9 mouse cellular contexts compared by ENCODE assay signal in the genomic region with DNA sequence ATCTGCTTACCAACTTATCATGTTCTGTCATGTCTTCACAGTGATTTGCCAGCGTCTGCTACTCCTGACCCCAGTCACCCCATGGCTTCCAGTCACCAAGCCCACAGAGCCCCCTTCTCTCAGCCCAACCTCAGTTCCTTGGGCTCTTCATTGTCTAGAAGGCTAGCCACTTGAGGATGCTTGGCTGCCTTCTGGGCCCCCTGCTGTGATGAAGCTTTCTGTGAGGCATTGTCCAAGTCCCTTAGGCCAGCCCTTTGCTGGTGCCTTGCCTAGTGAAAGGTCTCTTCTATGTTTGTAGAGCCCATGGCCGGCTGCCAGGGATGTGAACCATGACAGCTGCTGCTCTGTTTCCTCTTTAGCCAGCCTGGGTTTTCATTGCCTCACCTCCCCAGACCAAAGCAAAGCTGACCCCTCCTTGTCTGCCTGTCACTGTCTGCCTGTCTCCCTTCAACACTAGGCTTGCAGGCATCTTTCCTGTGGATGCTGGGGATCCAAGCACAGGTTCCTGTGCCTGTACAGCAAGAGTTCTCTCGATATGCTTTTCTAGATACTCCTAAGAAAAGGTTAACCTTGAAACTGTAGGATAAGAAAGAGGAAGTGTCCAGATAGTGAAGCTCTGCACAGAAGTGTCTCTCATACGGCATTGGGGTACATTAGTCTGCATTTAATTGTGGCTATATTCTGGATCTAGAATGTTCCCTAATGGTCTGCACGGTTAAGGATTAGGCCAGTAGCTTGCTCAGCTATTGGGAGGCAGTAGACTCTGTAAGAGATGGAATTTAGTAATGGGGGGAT.
DNase-seq lines count a peak whose midpoint lies in the region; ATAC-seq lines count a peak whose summit lies in the region.
"Had no signal": no experiment of that assay in that cellular context is flagged by ENCODE, and none has a peak within 500 bp of the region (broad histone marks: within the 10 kb centered on the region; RNA-seq: fewer than 3 reads in every experiment).

No protein-coding gene starts in this region.

- peak; percentile 68 for DNase-seq in urinary bladder, postnatal 14 days (ENCODE audit: low spot score)
- DNase-seq in urinary bladder, postnatal 25 days (ENCODE audit: low spot score), result no peak
- peak; percentile 65 to 70 for DNase-seq in heart, postnatal 10 days
- DNase-seq in kidney, postnatal 36 days, result peak; percentile 94 to 96
- DNase-seq in forebrain, embryonic 11.5 days (ENCODE audit: low spot score), result no peak

- intact Hi-C loops in heart, postnatal 10 days (cut with DNase I), result no loop called here

- WGBS in midbrain, embryonic 12.5 days, result 53% methylated on average over 5 of the region's 5 CpGs
- 41% methylated on average over 5 of the region's 5 CpGs for WGBS in stomach, embryonic 16.5 days
- 67% methylated on average over 5 of the region's 5 CpGs for WGBS in forebrain, embryonic 11.5 days

- H3K27ac ChIP-seq in midbrain, embryonic 12.5 days (replicated peaks), result no peak overlapping the region
- no peak overlapping the region for H3K27ac ChIP-seq in stomach, embryonic 16.5 days (ENCODE audit: low read length)
- H3K27ac ChIP-seq in forebrain, embryonic 11.5 days (ENCODE audit: low read depth, low read length), result no peak overlapping the region
- H3K27ac ChIP-seq: limb, embryonic 15.5 days had no signal

- no peak overlapping the region for H3K9ac ChIP-seq in midbrain, embryonic 12.5 days (replicated peaks)
- no peak overlapping the region for H3K9ac ChIP-seq in stomach, embryonic 16.5 days (ENCODE audit: low read length)
- H3K9ac ChIP-seq in forebrain, embryonic 11.5 days (ENCODE audit: low read length), result no peak overlapping the region
- H3K9ac ChIP-seq: limb, embryonic 15.5 days had no signal

- H3K4me2 ChIP-seq in midbrain, embryonic 12.5 days (replicated peaks), result no peak overlapping the region
- H3K4me2 ChIP-seq in stomach, embryonic 16.5 days (ENCODE audit: low read depth, low read length), result no peak overlapping the region
- no peak overlapping the region for H3K4me2 ChIP-seq in forebrain, embryonic 11.5 days (ENCODE audit: low read depth, low read length, severe bottlenecking)
- H3K4me2 ChIP-seq: limb, embryonic 15.5 days had no signal

- no peaks in the 10 kb centered on the region for H3K36me3 ChIP-seq in midbrain, embryonic 12.5 days
- no peaks in the 10 kb centered on the region for H3K36me3 ChIP-seq in stomach, embryonic 16.5 days (ENCODE audit: control insufficient read depth, insufficient read depth, low read length)
- no peaks in the 10 kb centered on the region for H3K36me3 ChIP-seq in forebrain, embryonic 11.5 days (ENCODE audit: control insufficient read depth, insufficient read depth, low read length)
- H3K36me3 ChIP-seq: limb, embryonic 15.5 days had no signal

- peaks cover 6% of the 10 kb centered on the region; the same call in 1 of the 2 replicates for H3K4me1 ChIP-seq in midbrain, embryonic 12.5 days
- peaks cover 4% of the 10 kb centered on the region for H3K4me1 ChIP-seq in stomach, embryonic 16.5 days (ENCODE audit: control insufficient read depth, insufficient read depth, low read length)
- H3K4me1 ChIP-seq in forebrain, embryonic 11.5 days (replicated peaks; ENCODE audit: control insufficient read depth, insufficient read depth, low read length), result no peaks in the 10 kb centered on the region
- H3K4me1 ChIP-seq: limb, embryonic 15.5 days had no signal

- H3K9me3 ChIP-seq in midbrain, embryonic 12.5 days, result no peaks in the 10 kb centered on the region
- H3K9me3 ChIP-seq in stomach, embryonic 16.5 days (replicated peaks; ENCODE audit: control insufficient read depth, low read length), result no peaks in the 10 kb centered on the region
- no peaks in the 10 kb centered on the region for H3K9me3 ChIP-seq in forebrain, embryonic 11.5 days (ENCODE audit: control insufficient read depth, low read length)
- H3K9me3 ChIP-seq: limb, embryonic 15.5 days had no signal

- ATAC-seq in common myeloid progenitor, adult 5-6 weeks (replicated peaks; ENCODE audit: low read depth, poor library complexity, severe bottlenecking), result peak; percentile 86
- peak; percentile 34; the same call in 1 of the 2 replicates for ATAC-seq in midbrain, embryonic 12.5 days (ENCODE audit: low FRiP score, low read depth)
- peak; percentile 86 for ATAC-seq in stomach, embryonic 16.5 days (ENCODE audit: insufficient read depth, low FRiP score)
- no peak for ATAC-seq in forebrain, embryonic 11.5 days (replicated peaks; ENCODE audit: low FRiP score)

- H3K4me3 ChIP-seq in midbrain, embryonic 12.5 days, result no peak overlapping the region
- H3K4me3 ChIP-seq in stomach, embryonic 16.5 days (replicated peaks; ENCODE audit: low read length), result no peak overlapping the region
- no peak overlapping the region for H3K4me3 ChIP-seq in forebrain, embryonic 11.5 days (ENCODE audit: low read depth, low read length)
- H3K4me3 ChIP-seq: limb, embryonic 15.5 days had no signal

- no peaks in the 10 kb centered on the region for H3K27me3 ChIP-seq in midbrain, embryonic 12.5 days
- no peaks in the 10 kb centered on the region for H3K27me3 ChIP-seq in stomach, embryonic 16.5 days (ENCODE audit: control insufficient read depth, insufficient read depth, low read length)
- H3K27me3 ChIP-seq in forebrain, embryonic 11.5 days (ENCODE audit: control insufficient read depth, insufficient read depth, low read length), result no peaks in the 10 kb centered on the region
- H3K27me3 ChIP-seq: limb, embryonic 15.5 days had no signal

Comparison
In these comparisons a context has a peak if more than half of its experiments do, and no peak if none do; other contexts are left out.
1. DNase-seq: peak in urinary bladder, postnatal 14 days (single experiment), heart, postnatal 10 days (2 of 2) and kidney, postnatal 36 days (2 of 2); none in urinary bladder, postnatal 25 days (single experiment) and forebrain, embryonic 11.5 days (single experiment).